Mouse (Mus musculus) lung, embryonic 16.5 days (tissue): ENCODE results near the gene Supv3l1. TPM values are rescaled to one million over a fixed set of nuclear protein-coding genes. Genes with fewer than 3 reads are reported as not detected.

Experiments used
- ATAC-seq: fragments of 200-750 bp; cut with Nextera tagmentation; 2 replicates; pipeline ENCODE4 v1.8.0; 2017; ENCODE audit warnings: low read depth, mild to moderate bottlenecking, moderate library complexity
- H3K27ac ChIP-seq: fragments of 300-500 bp; sonication (generic); 2 replicates; pipeline ENCODE4 v1.5.1; 2014; ENCODE audit warnings: mild to moderate bottlenecking, control low read depth, low read length
- H3K27me3 ChIP-seq: fragments of 300-500 bp; sonication (generic); 2 replicates; pipeline ENCODE4 v1.6.1; 2014; ENCODE audit warnings: low read depth, low read length, mixed read lengths; ENCODE audit not compliant: control insufficient read depth, insufficient read depth
- H3K36me3 ChIP-seq: fragments of 300-500 bp; sonication (generic); 2 replicates; pipeline ENCODE4 v1.6.1; 2014; ENCODE audit warnings: low read length; ENCODE audit not compliant: control insufficient read depth, insufficient read depth
- H3K4me1 ChIP-seq: fragments of 300-500 bp; sonication (generic); replicated peaks from 2 replicates; pipeline ENCODE4 v1.6.1; 2014; ENCODE audit warnings: low read length, mixed read lengths; ENCODE audit not compliant: control insufficient read depth, insufficient read depth
- H3K4me2 ChIP-seq: fragments of 300-500 bp; sonication (generic); 2 replicates; pipeline ENCODE4 v1.6.1; 2014; ENCODE audit warnings: low read depth, low read length, control low read depth
- H3K4me3 ChIP-seq: fragments of 300-500 bp; sonication (generic); 2 replicates; pipeline ENCODE4 v1.5.1; 2014; ENCODE audit warnings: mild to moderate bottlenecking, low read length, control low read depth
- H3K9ac ChIP-seq: fragments of 300-500 bp; sonication (generic); 2 replicates; pipeline ENCODE4 v1.6.1; 2014; ENCODE audit warnings: low read length, control low read depth
- H3K9me3 ChIP-seq: fragments of 300-500 bp; sonication (generic); 2 replicates; pipeline ENCODE4 v1.6.1; 2016; ENCODE audit warnings: low read length; ENCODE audit not compliant: control insufficient read depth
- WGBS: fragments of 180-500 bp; shearing (Covaris S2); extraction: QIAGEN DNeasy Blood & Tissue Kit; methylation state at CpG from one replicate; pipeline ENCODE4 v1.1.7; 2014; 5-methylcytosine and 5-hydroxymethylcytosine counted together
- polyA plus RNA-seq: library from polyadenylated mRNA; unstranded; fragments of >200 nt; fragmentation: Nextera tagmentation; extraction: Ambion mirVana; gene quantifications from 2 replicates; pipeline ENCODE4 v1.2.1, GENCODE M21; 2015

Gene Supv3l1
- polyA plus RNA-seq, 1 experiment from 2014 or later: 24.2 TPM

GRCm38 (mm10) chr10:62383011-62383410 is 66.5 kb downstream of the Supv3l1 start:
- Histone ChIP-seq H3K36me3 (no peaks in the 10 kb centered on the region), H3K4me1 (no peaks in the 10 kb centered on the region), H3K27ac (no peak overlapping the region), H3K9me3 (no peaks in the 10 kb centered on the region), H3K4me3 (no peak overlapping the region), H3K4me2 (no peak overlapping the region), H3K9ac (no peak overlapping the region), H3K27me3 (no peaks in the 10 kb centered on the region)
- no peak for ATAC-seq
- 73% methylated on average over 3 of the region's 3 CpGs for WGBS

- Histone ChIP-seq H3K27ac (no peak overlapping the region), H3K4me3 (no peak overlapping the region), H3K9ac (no peak overlapping the region), H3K27me3 (no peaks in the 10 kb centered on the region), H3K9me3 (no peaks in the 10 kb centered on the region), H3K4me1 (no peaks in the 10 kb centered on the region), H3K4me2 (no peak overlapping the region), H3K36me3 (no peaks in the 10 kb centered on the region)
- no peak for ATAC-seq
These were observed 68.6 kb downstream of the Supv3l1 start for GRCm38 (mm10) chr10:62380936-62381335.

- ATAC-seq: no peak
- no peaks in the 10 kb centered on the region for H3K9me3 ChIP-seq
- no peaks in the 10 kb centered on the region for H3K36me3 ChIP-seq
- no peak within 1 kb of the TSS for H3K4me2 ChIP-seq
- H3K4me3 ChIP-seq: no peak within 1 kb of the TSS
- no peak within 1 kb of the TSS for H3K27ac ChIP-seq
- H3K27me3 ChIP-seq: no peaks in the 10 kb centered on the region
- no peak within 1 kb of the TSS for H3K9ac ChIP-seq
- no peaks in the 10 kb centered on the region for H3K4me1 ChIP-seq
- 84% methylated on average over 1 of the region's 1 CpGs for WGBS
These were observed 69.7 kb downstream of the Supv3l1 start, which contains the start of gene Hk1 for GRCm38 (mm10) chr10:62379808-62380207. Gene Hk1, minus strand, starts transcription at chr10:62379908.

Other genes with a start within 250 kb of the Supv3l1 start
- 96.1 and 116 TPM in 2 replicates for gene Tspan15, start 218.5 kb downstream of the Supv3l1 start, polyA plus RNA-seq
- 0.72 and 0.87 TPM in 2 replicates for gene Tacr2, start 197.3 kb downstream of the Supv3l1 start, polyA plus RNA-seq
- 39.3 and 46.0 TPM in 2 replicates for gene Hk1, start 69.8 kb downstream of the Supv3l1 start, polyA plus RNA-seq
- 4.3 and 4.4 TPM in 2 replicates for gene Hkdc1, start 27.2 kb downstream of the Supv3l1 start, polyA plus RNA-seq
- gene 4930507D05Rik, start 249 bp downstream of the Supv3l1 start, polyA plus RNA-seq: 0.50 and 0.55 TPM in 2 replicates
- gene Vps26a, start 37.1 kb upstream of the Supv3l1 start, polyA plus RNA-seq: 81.6 and 86.1 TPM in 2 replicates
- gene Srgn, start 77.7 kb upstream of the Supv3l1 start, polyA plus RNA-seq: 52.4 and 54.1 TPM in 2 replicates
- gene Kif1bp, start 128.7 kb upstream of the Supv3l1 start, polyA plus RNA-seq: 32.1 and 34.8 TPM in 2 replicates
- gene Ddx21, start 152.5 kb upstream of the Supv3l1 start, polyA plus RNA-seq: 14.2 and 17.4 TPM in 2 replicates
- gene Ddx50, start 201.5 kb upstream of the Supv3l1 start, polyA plus RNA-seq: 115 and 120 TPM in 2 replicates